In the genomic region with DNA sequence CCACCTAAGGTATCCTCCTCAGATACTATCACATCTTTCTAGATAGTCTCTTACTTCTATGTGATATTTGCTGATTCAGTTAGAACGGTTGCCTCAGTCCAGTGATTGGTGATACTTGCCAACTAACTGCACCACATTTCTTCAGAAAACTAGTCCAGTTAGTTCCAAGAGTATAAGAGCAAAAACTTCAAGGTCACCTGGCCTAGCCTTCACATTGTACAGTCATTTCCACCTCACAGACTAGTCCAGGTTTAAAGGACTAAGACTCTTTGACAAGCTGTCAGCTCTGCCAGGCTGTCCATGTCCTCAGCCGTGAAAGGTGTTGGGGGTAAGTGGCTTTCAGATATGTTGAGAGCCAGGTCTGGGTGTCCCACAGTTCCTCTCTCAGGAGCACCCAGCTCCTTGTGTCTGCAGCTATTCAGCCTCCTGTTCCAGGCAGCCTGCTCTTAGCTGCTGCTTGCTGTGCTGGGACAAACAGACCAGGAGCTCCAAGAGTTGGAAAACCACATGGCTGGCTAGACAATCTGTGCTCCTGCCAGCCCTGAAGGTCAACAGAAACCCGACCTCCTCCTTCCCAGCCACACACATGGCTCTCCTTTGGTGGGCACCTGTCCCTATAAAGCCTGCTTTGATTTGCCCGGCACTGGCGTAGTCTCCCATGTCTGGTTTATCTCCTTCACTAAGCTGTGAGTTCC, we compare ENCODE assay signal across 27 mouse cellular contexts. TPM values are rescaled to one million over a fixed set of nuclear protein-coding genes. Genes with fewer than 3 reads are reported as not detected.
DNase-seq lines count a peak whose midpoint lies in the region; ATAC-seq and TF ChIP-seq lines count a peak whose summit lies in the region.
"Had no signal": no experiment of that assay in that cellular context is flagged by ENCODE, and none has a peak within 500 bp of the region (broad histone marks: within the 10 kb centered on the region; RNA-seq: fewer than 3 reads in every experiment).

No protein-coding gene starts in this region.

- DNase-seq in adrenal gland, postnatal 10 days = peak; percentile 58
- no peak for DNase-seq in adrenal gland, postnatal 4 days (ENCODE audit: low spot score in 2 of 2)
- DNase-seq in heart, postnatal 25 days (ENCODE audit: low spot score) = no peak
- peak; percentile 72 for DNase-seq in MN1 (ENCODE audit: low spot score)
- no peak for DNase-seq in heart, postnatal 0 days (ENCODE audit: low spot score)
- DNase-seq: cerebellum, adult 18-20 months; right cerebral cortex, postnatal 4 days; thymus, adult 2 months had no signal

- 68% methylated on average over 5 of the region's 5 CpGs for WGBS in heart, embryonic 16.5 days
- WGBS in heart, postnatal 0 days = 63% methylated on average over 5 of the region's 5 CpGs
- 80% methylated on average over 5 of the region's 5 CpGs for WGBS in intestine, embryonic 15.5 days

- 0 out of 2 replicates have a peak overlapping the region, but pooled peaks have one; percentile 13 for H3K27ac ChIP-seq in heart, embryonic 16.5 days (ENCODE audit: low read length)
- H3K27ac ChIP-seq in heart, postnatal 0 days (ENCODE audit: low read depth) = peak overlapping the region; percentile 26; the same call in 1 of the 2 replicates
- no peak overlapping the region for H3K27ac ChIP-seq in intestine, embryonic 15.5 days
- H3K27ac ChIP-seq: forebrain, embryonic 10.5 days; hindbrain, embryonic 12.5 days; kidney, embryonic 15.5 days; liver, embryonic 14.5 days; midbrain, embryonic 12.5 days had no signal

- no peaks in the 10 kb centered on the region for H3K27me3 ChIP-seq in heart, embryonic 16.5 days (ENCODE audit: control insufficient read depth, insufficient read depth, low read length)
- no peaks in the 10 kb centered on the region for H3K27me3 ChIP-seq in heart, postnatal 0 days (ENCODE audit: control insufficient read depth, insufficient read depth, low read length)
- H3K27me3 ChIP-seq in intestine, embryonic 15.5 days (replicated peaks) = peaks cover 25% of the 10 kb centered on the region; the same call in 1 of the 2 replicates
- H3K27me3 ChIP-seq: embryonic facial prominence, embryonic 13.5 days; hindbrain, embryonic 12.5 days; kidney, embryonic 15.5 days; midbrain, embryonic 12.5 days had no signal

- no peaks in the 10 kb centered on the region for H3K36me3 ChIP-seq in heart, embryonic 16.5 days (ENCODE audit: control insufficient read depth, insufficient read depth)
- H3K36me3 ChIP-seq in heart, postnatal 0 days (replicated peaks; ENCODE audit: control insufficient read depth, insufficient read depth, low read length) = no peaks in the 10 kb centered on the region
- 0 out of 2 replicates have a peak, but pooled peaks cover 2% of the 10 kb centered on the region for H3K36me3 ChIP-seq in intestine, embryonic 15.5 days

- H3K4me3 ChIP-seq in heart, embryonic 16.5 days (ENCODE audit: low read length) = no peak overlapping the region
- H3K4me3 ChIP-seq in heart, postnatal 0 days (ENCODE audit: low read depth, low read length) = no peak overlapping the region
- H3K4me3 ChIP-seq in intestine, embryonic 15.5 days (replicated peaks) = no peak overlapping the region
- H3K4me3 ChIP-seq: embryonic facial prominence, embryonic 13.5 days; forebrain, embryonic 10.5 days; hindbrain, embryonic 12.5 days; kidney, embryonic 15.5 days; midbrain, embryonic 12.5 days had no signal

- no peaks in the 10 kb centered on the region for H3K4me1 ChIP-seq in heart, embryonic 16.5 days (ENCODE audit: control insufficient read depth, insufficient read depth, low read length)
- peaks cover 3% of the 10 kb centered on the region; the same call in 1 of the 2 replicates for H3K4me1 ChIP-seq in heart, postnatal 0 days (ENCODE audit: control insufficient read depth, insufficient read depth)
- H3K4me1 ChIP-seq in intestine, embryonic 15.5 days (replicated peaks) = no peaks in the 10 kb centered on the region
- H3K4me1 ChIP-seq: forebrain, embryonic 10.5 days; hindbrain, embryonic 12.5 days; kidney, embryonic 15.5 days; midbrain, embryonic 12.5 days had no signal

- intact Hi-C loops in heart, postnatal 25 days (cut with DNase I) = no loop called here

- H3K4me2 ChIP-seq in heart, embryonic 16.5 days (ENCODE audit: low read depth, low read length) = no peak overlapping the region
- no peak overlapping the region for H3K4me2 ChIP-seq in heart, postnatal 0 days (ENCODE audit: low read depth, low read length)
- no peak overlapping the region for H3K4me2 ChIP-seq in intestine, embryonic 15.5 days (replicated peaks)
- H3K4me2 ChIP-seq: embryonic facial prominence, embryonic 13.5 days; hindbrain, embryonic 12.5 days; kidney, embryonic 15.5 days; midbrain, embryonic 12.5 days had no signal

- no peak overlapping the region for H3K9ac ChIP-seq in heart, embryonic 16.5 days (ENCODE audit: low read length)
- no peak overlapping the region for H3K9ac ChIP-seq in heart, postnatal 0 days (replicated peaks; ENCODE audit: low read depth, low read length)
- no peak overlapping the region for H3K9ac ChIP-seq in intestine, embryonic 15.5 days
- H3K9ac ChIP-seq: embryonic facial prominence, embryonic 13.5 days; hindbrain, embryonic 12.5 days; kidney, embryonic 15.5 days; liver, embryonic 14.5 days; midbrain, embryonic 12.5 days had no signal

- TF ChIP-seq CTCF in heart, postnatal 0 days (IDR thresholded peaks at IDR 0.05; ENCODE audit: low read depth) = no peak

- no peak for ATAC-seq in heart, embryonic 16.5 days (replicated peaks; ENCODE audit: extremely low read depth, insufficient read depth, low FRiP score)
- ATAC-seq in heart, postnatal 0 days (ENCODE audit: insufficient read depth, low read depth) = peak; percentile 27; the same call in 1 of the 2 replicates
- ATAC-seq in intestine, embryonic 15.5 days = no peak
- no peak for ATAC-seq in erythroblast, adult 5-6 weeks (replicated peaks; ENCODE audit: low FRiP score, poor library complexity, severe bottlenecking)
- ATAC-seq: CD4-positive, CD25-positive, alpha-beta regulatory T cell, adult 4 months; inflammation-experienced regulatory T-cells, adult 6 months had no signal

- no peaks in the 10 kb centered on the region for H3K9me3 ChIP-seq in heart, embryonic 16.5 days (replicated peaks; ENCODE audit: control insufficient read depth, low read length)
- no peaks in the 10 kb centered on the region for H3K9me3 ChIP-seq in heart, postnatal 0 days (replicated peaks; ENCODE audit: control insufficient read depth, low read length)
- no peaks in the 10 kb centered on the region for H3K9me3 ChIP-seq in intestine, embryonic 15.5 days
- H3K9me3 ChIP-seq: embryonic facial prominence, embryonic 13.5 days; forebrain, embryonic 10.5 days; G1E; hindbrain, embryonic 12.5 days; kidney, embryonic 15.5 days; midbrain, embryonic 12.5 days had no signal

- TF ChIP-seq EP300 in heart, postnatal 0 days (IDR thresholded peaks at IDR 0.05; ENCODE audit: low read depth) = no peak

RNA-seq across cellular contexts. Expression of gene Ubap1l, which starts 13.8 kb away (rescaled TPM):
- total RNA-seq in adrenal gland, postnatal 10 days (2021) = under 1 TPM in 1 of 2 experiments, not detected in 1; 0.45 TPM
- total RNA-seq in adrenal gland, postnatal 4 days (2021) = under 1 TPM; 0.67 to 0.68 TPM
- 0.13 and 0.42 TPM in 2 replicates for polyA plus RNA-seq in heart, embryonic 16.5 days (2015; fragmentation: Nextera tagmentation; extraction: Ambion mirVana)
- total RNA-seq in heart, postnatal 25 days (2021) = under 1 TPM; 0.20 to 0.39 TPM
- total RNA-seq in heart, postnatal 0 days (2014; rRNA removed; ENCODE audit: low replicate concordance) = not detected in 2 replicates
- 0.11 and 0.21 TPM in 2 replicates for polyA plus RNA-seq in heart, postnatal 0 days (2015; fragmentation: Nextera tagmentation; extraction: Ambion mirVana)
- polyA plus RNA-seq in intestine, embryonic 15.5 days (2015; fragmentation: Nextera tagmentation; extraction: Ambion mirVana) = 0.21 and 0.40 TPM in 2 replicates
- not detected in 2 replicates for total RNA-seq in erythroblast, adult 5-6 weeks (2015; ENCODE audit: low replicate concordance)
- not detected in 2 replicates for total RNA-seq in erythroblast, adult 5-6 weeks (2017; ENCODE audit: low replicate concordance)
- total RNA-seq: common myeloid progenitor, adult 5-6 weeks; heart, adult 18-20 months had no signal
- polyA plus RNA-seq: CD4-positive, CD25-positive, alpha-beta regulatory T cell, adult 4 months had no signal

RNA-seq across cellular contexts. Expression of gene Kbtbd13, which starts 16.8 kb away (rescaled TPM):
- 1 to 10 TPM in 1 of 2 experiments, under 1 TPM in 1; 0.84 to 3.9 TPM for total RNA-seq in adrenal gland, postnatal 10 days (2021)
- total RNA-seq in adrenal gland, postnatal 4 days (2021) = 1 to 10 TPM in 1 of 2 experiments, under 1 TPM in 1; 0.99 to 1.0 TPM
- polyA plus RNA-seq in heart, embryonic 16.5 days (2015; fragmentation: Nextera tagmentation; extraction: Ambion mirVana) = 1.4 and 1.8 TPM in 2 replicates
- total RNA-seq in heart, postnatal 25 days (2021) = 1 to 10 TPM; 2.6 to 3.1 TPM
- total RNA-seq in heart, postnatal 0 days (2014; rRNA removed; ENCODE audit: low replicate concordance) = 1.1 and 1.2 TPM in 2 replicates
- 0.63 and 0.77 TPM in 2 replicates for polyA plus RNA-seq in heart, postnatal 0 days (2015; fragmentation: Nextera tagmentation; extraction: Ambion mirVana)
- 2.5 and 2.6 TPM in 2 replicates for polyA plus RNA-seq in intestine, embryonic 15.5 days (2015; fragmentation: Nextera tagmentation; extraction: Ambion mirVana)
- not detected in 2 replicates for total RNA-seq in erythroblast, adult 5-6 weeks (2015; ENCODE audit: low replicate concordance)
- total RNA-seq in erythroblast, adult 5-6 weeks (2017; ENCODE audit: low replicate concordance) = not detected in 2 replicates
- total RNA-seq: G1E; neutrophil, adult 5-6 weeks had no signal
- polyA plus RNA-seq: CD4-positive, CD25-positive, alpha-beta regulatory T cell, adult 4 months; G1E; inflammation-experienced regulatory T-cells, adult 6 months had no signal

RNA-seq across cellular contexts. Expression of gene Rasl12, which starts 23.7 kb away (rescaled TPM):
- total RNA-seq in adrenal gland, postnatal 10 days (2021) = 10 to 100 TPM; 32.3 to 76.7 TPM
- 10 to 100 TPM; 12.3 to 13.7 TPM for total RNA-seq in adrenal gland, postnatal 4 days (2021)
- 8.4 and 11.6 TPM in 2 replicates for polyA plus RNA-seq in heart, embryonic 16.5 days (2015; fragmentation: Nextera tagmentation; extraction: Ambion mirVana)
- 1 to 10 TPM; 6.4 to 8.8 TPM for total RNA-seq in heart, postnatal 25 days (2021)
- 1.8 and 8.5 TPM in 2 replicates for total RNA-seq in heart, postnatal 0 days (2014; rRNA removed; ENCODE audit: low replicate concordance)
- polyA plus RNA-seq in heart, postnatal 0 days (2015; fragmentation: Nextera tagmentation; extraction: Ambion mirVana) = 7.5 and 7.9 TPM in 2 replicates
- 4.2 and 4.7 TPM in 2 replicates for polyA plus RNA-seq in intestine, embryonic 15.5 days (2015; fragmentation: Nextera tagmentation; extraction: Ambion mirVana)
- not detected in 2 replicates for total RNA-seq in erythroblast, adult 5-6 weeks (2015; ENCODE audit: low replicate concordance)
- 0.14 TPM in 1 of 2 replicates, not detected in the other for total RNA-seq in erythroblast, adult 5-6 weeks (2017; ENCODE audit: low replicate concordance)
- total RNA-seq: neutrophil, adult 5-6 weeks had no signal
- polyA plus RNA-seq: CD4-positive, CD25-positive, alpha-beta regulatory T cell, adult 4 months; G1E had no signal

RNA-seq across cellular contexts. Expression of gene Pdcd7, which starts 28.7 kb away (rescaled TPM):
- 10 to 100 TPM; 13.6 to 17.1 TPM for total RNA-seq in adrenal gland, postnatal 10 days (2021)
- 10 to 100 TPM; 22.2 to 23.8 TPM for total RNA-seq in adrenal gland, postnatal 4 days (2021)
- polyA plus RNA-seq in heart, embryonic 16.5 days (2015; fragmentation: Nextera tagmentation; extraction: Ambion mirVana) = 5.3 and 5.7 TPM in 2 replicates
- total RNA-seq in heart, postnatal 25 days (2021) = 10 to 100 TPM; 11.5 to 12.6 TPM
- total RNA-seq in heart, postnatal 0 days (2014; rRNA removed; ENCODE audit: low replicate concordance) = 9.4 and 10.6 TPM in 2 replicates
- 4.7 and 5.9 TPM in 2 replicates for polyA plus RNA-seq in heart, postnatal 0 days (2015; fragmentation: Nextera tagmentation; extraction: Ambion mirVana)
- 8.7 TPM in 2 replicates for polyA plus RNA-seq in intestine, embryonic 15.5 days (2015; fragmentation: Nextera tagmentation; extraction: Ambion mirVana)
- total RNA-seq in erythroblast, adult 5-6 weeks (2015; ENCODE audit: low replicate concordance) = 2.7 and 5.4 TPM in 2 replicates
- 8.8 and 10.5 TPM in 2 replicates for total RNA-seq in erythroblast, adult 5-6 weeks (2017; ENCODE audit: low replicate concordance)

RNA-seq across cellular contexts. Expression of gene Slc51b, which starts 48.1 kb away (rescaled TPM):
- total RNA-seq in adrenal gland, postnatal 10 days (2021) = under 1 TPM; 0.45 to 0.78 TPM
- 1 to 10 TPM; 1.4 to 2.4 TPM for total RNA-seq in adrenal gland, postnatal 4 days (2021)
- 0.70 TPM in 1 of 2 replicates, not detected in the other for polyA plus RNA-seq in heart, embryonic 16.5 days (2015; fragmentation: Nextera tagmentation; extraction: Ambion mirVana)
- total RNA-seq in heart, postnatal 25 days (2021) = not detected
- total RNA-seq in heart, postnatal 0 days (2014; rRNA removed; ENCODE audit: low replicate concordance) = not detected in 2 replicates
- polyA plus RNA-seq in heart, postnatal 0 days (2015; fragmentation: Nextera tagmentation; extraction: Ambion mirVana) = not detected in 2 replicates
- 7.4 and 8.7 TPM in 2 replicates for polyA plus RNA-seq in intestine, embryonic 15.5 days (2015; fragmentation: Nextera tagmentation; extraction: Ambion mirVana)
- total RNA-seq in erythroblast, adult 5-6 weeks (2015; ENCODE audit: low replicate concordance) = not detected in 2 replicates
- total RNA-seq in erythroblast, adult 5-6 weeks (2017; ENCODE audit: low replicate concordance) = not detected in 2 replicates
- total RNA-seq: adrenal gland, adult 18-20 months; common myeloid progenitor, adult 5-6 weeks; G1E; heart, adult 18-20 months; neutrophil, adult 5-6 weeks had no signal
- polyA plus RNA-seq: CD4-positive, CD25-positive, alpha-beta regulatory T cell, adult 4 months; embryonic facial prominence, embryonic 13.5 days; forebrain, embryonic 10.5 days; frontal cortex, adult 2 months; G1E; hindbrain, embryonic 12.5 days; inflammation-experienced regulatory T-cells, adult 6 months; limb, embryonic 11.5 days; midbrain, embryonic 12.5 days; urinary bladder, adult 2 months had no signal

Comparison
In these comparisons a context has a peak if more than half of its experiments do, and no peak if none do; other contexts are left out.
1. DNase-seq: peak in adrenal gland, postnatal 10 days (single experiment) and MN1 (single experiment); none in adrenal gland, postnatal 4 days (0 of 2), heart, postnatal 25 days (single experiment) and heart, postnatal 0 days (single experiment).